In genomic region chr12:33048391-33048790, GRCm38 (mm10) we compare ENCODE assay signal across 21 mouse cellular contexts. TPM values are rescaled to one million over a fixed set of nuclear protein-coding genes. Genes with fewer than 3 reads are reported as not detected.
DNase-seq lines count a peak whose midpoint lies in the region; ATAC-seq and TF ChIP-seq lines count a peak whose summit lies in the region.
"Had no signal": no experiment of that assay in that cellular context is flagged by ENCODE, and none has a peak within 500 bp of the region (broad histone marks: within the 10 kb centered on the region; RNA-seq: fewer than 3 reads in every experiment).

No protein-coding gene starts in this region.

- peak; percentile 25; the same call in 1 of the 2 replicates for ATAC-seq in intestine, postnatal 0 days
- ATAC-seq in intestine, embryonic 16.5 days: no peak
- ATAC-seq in activated CD4-positive, CD25-positive, alpha-beta regulatory T cell, adult 4 months: peak; percentile 88
- ATAC-seq in neutrophil, adult 5-6 weeks (ENCODE audit: extremely low read depth, insufficient number of reproducible peaks, low FRiP score, poor library complexity, severe bottlenecking): 0 out of 2 replicates have a peak, but pooled peaks have one; percentile 11
- no peak for ATAC-seq in granulocyte monocyte progenitor cell, adult 5-6 weeks (replicated peaks; ENCODE audit: poor library complexity, severe bottlenecking)
- ATAC-seq in hindbrain, embryonic 11.5 days (ENCODE audit: low FRiP score): no peak
- ATAC-seq: forebrain, embryonic 14.5 days; intestine, embryonic 15.5 days had no signal

- DNase-seq in 416B (ENCODE audit: low read depth): peak; percentile 92
- DNase-seq in embryo, embryonic 10 days (ENCODE audit: low spot score): no peak
- no peak for DNase-seq in hindbrain, embryonic 11.5 days (ENCODE audit: low spot score)
- DNase-seq: cerebellum, postnatal 14 days; heart, adult 18-20 months; left cerebral cortex, postnatal 4 days; lung, adult 18-20 months; lung, postnatal 4 days; midbrain, embryonic 14.5 days had no signal

- no peaks in the 10 kb centered on the region for H3K27me3 ChIP-seq in intestine, postnatal 0 days (replicated peaks; ENCODE audit: control insufficient read depth, insufficient read depth, low read length)
- H3K27me3 ChIP-seq in intestine, embryonic 16.5 days (replicated peaks; ENCODE audit: control insufficient read depth, insufficient read depth, low read length): no peaks in the 10 kb centered on the region
- no peaks in the 10 kb centered on the region for H3K27me3 ChIP-seq in hindbrain, embryonic 11.5 days (ENCODE audit: control insufficient read depth, insufficient read depth, low read length)
- H3K27me3 ChIP-seq: heart, embryonic 15.5 days; hindbrain, embryonic 12.5 days; intestine, embryonic 15.5 days had no signal

- WGBS in intestine, postnatal 0 days: 61% methylated on average over 3 of the region's 3 CpGs
- 74% methylated on average over 3 of the region's 3 CpGs for WGBS in intestine, embryonic 16.5 days
- 92% methylated on average over 3 of the region's 3 CpGs for WGBS in hindbrain, embryonic 11.5 days

- no peak overlapping the region for H3K27ac ChIP-seq in intestine, postnatal 0 days (ENCODE audit: low read depth, low read length)
- no peak overlapping the region for H3K27ac ChIP-seq in intestine, embryonic 16.5 days (ENCODE audit: low read length)
- H3K27ac ChIP-seq in hindbrain, embryonic 11.5 days (ENCODE audit: low read depth, low read length): no peak overlapping the region
- H3K27ac ChIP-seq: heart, embryonic 15.5 days; hindbrain, embryonic 12.5 days; intestine, embryonic 15.5 days; kidney, postnatal 0 days had no signal

- no peaks in the 10 kb centered on the region for H3K36me3 ChIP-seq in intestine, postnatal 0 days (ENCODE audit: control insufficient read depth, insufficient read depth)
- no peaks in the 10 kb centered on the region for H3K36me3 ChIP-seq in intestine, embryonic 16.5 days (ENCODE audit: control insufficient read depth, insufficient read depth, low read length)
- no peaks in the 10 kb centered on the region for H3K36me3 ChIP-seq in hindbrain, embryonic 11.5 days (ENCODE audit: control insufficient read depth, insufficient read depth, low read length)
- H3K36me3 ChIP-seq: heart, embryonic 15.5 days; hindbrain, embryonic 12.5 days; intestine, embryonic 15.5 days had no signal

- no peaks in the 10 kb centered on the region for H3K9me3 ChIP-seq in intestine, postnatal 0 days (ENCODE audit: control insufficient read depth)
- H3K9me3 ChIP-seq in intestine, embryonic 16.5 days (ENCODE audit: control insufficient read depth, low read length): no peaks in the 10 kb centered on the region
- no peaks in the 10 kb centered on the region for H3K9me3 ChIP-seq in hindbrain, embryonic 11.5 days (ENCODE audit: control insufficient read depth, low read length)
- H3K9me3 ChIP-seq: heart, embryonic 15.5 days; hindbrain, embryonic 12.5 days; intestine, embryonic 15.5 days had no signal

- H3K9ac ChIP-seq in intestine, postnatal 0 days (ENCODE audit: low read depth, low read length): no peak overlapping the region
- H3K9ac ChIP-seq in intestine, embryonic 16.5 days (ENCODE audit: low read depth, low read length): no peak overlapping the region
- no peak overlapping the region for H3K9ac ChIP-seq in hindbrain, embryonic 11.5 days (ENCODE audit: low read depth, low read length)
- H3K9ac ChIP-seq: heart, embryonic 15.5 days; hindbrain, embryonic 12.5 days; intestine, embryonic 15.5 days had no signal

- H3K4me3 ChIP-seq in intestine, postnatal 0 days (ENCODE audit: low read depth, low read length): no peak overlapping the region
- no peak overlapping the region for H3K4me3 ChIP-seq in intestine, embryonic 16.5 days (ENCODE audit: low read length)
- no peak overlapping the region for H3K4me3 ChIP-seq in hindbrain, embryonic 11.5 days (ENCODE audit: low read depth, low read length)
- H3K4me3 ChIP-seq: heart, embryonic 15.5 days; hindbrain, embryonic 12.5 days; intestine, embryonic 15.5 days had no signal

- 0 out of 2 replicates have a peak, but pooled peaks cover 6% of the 10 kb centered on the region for H3K4me1 ChIP-seq in intestine, postnatal 0 days (replicated peaks; ENCODE audit: control insufficient read depth, insufficient read depth, low read length)
- H3K4me1 ChIP-seq in intestine, embryonic 16.5 days (ENCODE audit: control insufficient read depth, insufficient read depth, low read length): peaks cover 8% of the 10 kb centered on the region; the same call in 1 of the 2 replicates
- H3K4me1 ChIP-seq in hindbrain, embryonic 11.5 days (replicated peaks; ENCODE audit: control insufficient read depth, insufficient read depth, low read length): peaks cover 4% of the 10 kb centered on the region; the same call in 1 of the 2 replicates

- H3K4me2 ChIP-seq in intestine, postnatal 0 days (replicated peaks; ENCODE audit: low read depth): no peak overlapping the region
- no peak overlapping the region for H3K4me2 ChIP-seq in intestine, embryonic 16.5 days (ENCODE audit: low read depth, low read length)
- no peak overlapping the region for H3K4me2 ChIP-seq in hindbrain, embryonic 11.5 days (replicated peaks; ENCODE audit: low read depth, low read length)
- H3K4me2 ChIP-seq: heart, embryonic 15.5 days; hindbrain, embryonic 12.5 days; intestine, embryonic 15.5 days had no signal

- no peak for TF ChIP-seq CTCF in intestine, postnatal 0 days (IDR thresholded peaks at IDR 0.05; ENCODE audit: low read depth)

RNA-seq across cellular contexts. Expression of gene Cdhr3, which starts 44.3 kb away (rescaled TPM):
- polyA plus RNA-seq in intestine, postnatal 0 days (2015; fragmentation: Nextera tagmentation; extraction: Ambion mirVana): 0.10 TPM in 1 of 2 replicates, not detected in the other
- polyA plus RNA-seq in intestine, embryonic 16.5 days (2015; fragmentation: Nextera tagmentation; extraction: Ambion mirVana): 0.04 and 0.15 TPM in 2 replicates
- under 1 TPM; 0.25 to 0.65 TPM for polyA plus RNA-seq in activated CD4-positive, CD25-positive, alpha-beta regulatory T cell, adult 4 months (2017; shearing (Covaris generic))
- total RNA-seq in neutrophil, adult 5-6 weeks (2017): not detected in 2 replicates
- not detected in 2 replicates for total RNA-seq in granulocyte monocyte progenitor cell, adult 5-6 weeks (2014; fragmentation: Nextera tagmentation)
- total RNA-seq in granulocyte monocyte progenitor cell, adult 5-6 weeks (2017): not detected in 2 replicates
- 0.15 and 0.32 TPM in 2 replicates for polyA plus RNA-seq in hindbrain, embryonic 11.5 days (2014; fragmentation: Nextera tagmentation; extraction: Ambion mirVana)
- total RNA-seq: adrenal gland, adult 18-20 months; liver, adult 2 months had no signal
- polyA plus RNA-seq: intestine, embryonic 15.5 days; kidney, postnatal 0 days; liver, adult 2 months had no signal

Comparison
In these comparisons a context has a peak if more than half of its experiments do, and no peak if none do; other contexts are left out.
1. ATAC-seq: peak in intestine, postnatal 0 days (single experiment), activated CD4-positive, CD25-positive, alpha-beta regulatory T cell, adult 4 months (single experiment) and neutrophil, adult 5-6 weeks (single experiment); none in intestine, embryonic 16.5 days (single experiment), granulocyte monocyte progenitor cell, adult 5-6 weeks (single experiment) and hindbrain, embryonic 11.5 days (single experiment).